Mouse (Mus musculus): ENCODE measurements around the gene Chtf18. TPM values are rescaled to one million over a fixed set of nuclear protein-coding genes. Genes with fewer than 3 reads are reported as not detected.

Chtf18 gene
- polyA plus RNA-seq, 1 experiment = 7.2 TPM

GRCm38 (mm10) chr17:25679818-25680217, 47.4 kb downstream of the Chtf18 start:
- H3ac ChIP-seq (ENCODE audit: control insufficient read depth, insufficient read length) = no peak overlapping the region
- H3K36me3 ChIP-seq (ENCODE audit: control insufficient read depth, insufficient read depth) = no peaks in the 10 kb centered on the region
- H3K27me3 ChIP-seq (ENCODE audit: control insufficient read depth, insufficient read depth, insufficient read length) = peaks cover 23% of the 10 kb centered on the region
- TF ChIP-seq REST (IDR thresholded peaks at IDR 0.05; ENCODE audit: insufficient read depth, insufficient read length) (no peak), POLR2A (IDR thresholded peaks at IDR 0.05; ENCODE audit: insufficient read length, low read depth) (no peak), SRF (IDR thresholded peaks at IDR 0.05; ENCODE audit: control insufficient read depth, insufficient read length, low read depth) (no peak), USF1 (IDR thresholded peaks at IDR 0.05; ENCODE audit: low read depth) (no peak), MAX (IDR thresholded peaks at IDR 0.05; ENCODE audit: low read depth) (no peak), POLR2AphosphoS2 (IDR thresholded peaks at IDR 0.05; ENCODE audit: insufficient read length, low read depth) (no peak)
- H3K4me2 ChIP-seq (ENCODE audit: low read depth) = no peak overlapping the region
- H3K79me2 ChIP-seq (ENCODE audit: control insufficient read depth, insufficient read depth) = no peaks in the 10 kb centered on the region
- H3K4me3 ChIP-seq = no peak overlapping the region

- TF ChIP-seq POLR2AphosphoS2 (IDR thresholded peaks at IDR 0.05; ENCODE audit: insufficient read length, low read depth) = no peak
- TF ChIP-seq MAX (IDR thresholded peaks at IDR 0.05; ENCODE audit: low read depth) = no peak
- no peak for TF ChIP-seq TCF3 (IDR thresholded peaks at IDR 0.05; ENCODE audit: insufficient read length, low read depth)
- TF ChIP-seq SRF (IDR thresholded peaks at IDR 0.05; ENCODE audit: control insufficient read depth, insufficient read length, low read depth) = no peak
- TF ChIP-seq E2F4 (IDR thresholded peaks at IDR 0.05; ENCODE audit: insufficient read depth) = no peak
- TF ChIP-seq USF1 (IDR thresholded peaks at IDR 0.05; ENCODE audit: low read depth) = no peak
- TF ChIP-seq MYOD1 (IDR thresholded peaks at IDR 0.05; ENCODE audit: control insufficient read depth in 1 of 3, insufficient read length in 2 of 3, low read depth in 2 of 3) = no peak
- no peak for TF ChIP-seq MYOG (IDR thresholded peaks at IDR 0.05; ENCODE audit: control insufficient read depth in 1 of 3, insufficient read depth in 1 of 3, insufficient read length in 2 of 3, low read depth in 2 of 3)
- no peak for TF ChIP-seq POLR2A (IDR thresholded peaks at IDR 0.05; ENCODE audit: insufficient read length, low read depth)
- no peak for TF ChIP-seq REST (IDR thresholded peaks at IDR 0.05; ENCODE audit: insufficient read depth, insufficient read length)
- TF ChIP-seq CEBPB (IDR thresholded peaks at IDR 0.05; ENCODE audit: insufficient read depth, poor library complexity, severe bottlenecking) = no peak
- no peak for TF ChIP-seq TCF12 (IDR thresholded peaks at IDR 0.05; ENCODE audit: insufficient read depth, poor library complexity, severe bottlenecking)
- Histone ChIP-seq H3K4me2 (ENCODE audit: low read depth) (no peak overlapping the region), H3K4me3 (no peak overlapping the region), H3K36me3 (ENCODE audit: control insufficient read depth, insufficient read depth) (no peaks in the 10 kb centered on the region), H3ac (ENCODE audit: control insufficient read depth, insufficient read length) (no peak overlapping the region), H3K27me3 (ENCODE audit: control insufficient read depth, insufficient read depth, insufficient read length) (peaks cover 9% of the 10 kb centered on the region), H3K79me2 (ENCODE audit: control insufficient read depth, insufficient read depth) (no peaks in the 10 kb centered on the region)
These were observed 49.2 kb downstream of the Chtf18 start for GRCm38 (mm10) chr17:25677969-25678368.

GRCm38 (mm10) chr17:25672982-25673381, 54.2 kb downstream of the Chtf18 start:
- no peaks in the 10 kb centered on the region for H3K27me3 ChIP-seq (ENCODE audit: control insufficient read depth, insufficient read depth, insufficient read length)
- H3K4me2 ChIP-seq (ENCODE audit: low read depth) = no peak overlapping the region
- no peak overlapping the region for H3K4me3 ChIP-seq
- no peak for TF ChIP-seq CEBPB (IDR thresholded peaks at IDR 0.05; ENCODE audit: insufficient read depth, poor library complexity, severe bottlenecking)
- no peak for TF ChIP-seq TCF12 (IDR thresholded peaks at IDR 0.05; ENCODE audit: insufficient read depth, poor library complexity, severe bottlenecking)
- no peak for TF ChIP-seq TCF3 (IDR thresholded peaks at IDR 0.05; ENCODE audit: insufficient read length, low read depth)
- TF ChIP-seq MYOD1 (IDR thresholded peaks at IDR 0.05; ENCODE audit: control insufficient read depth in 1 of 3, insufficient read length in 2 of 3, low read depth in 2 of 3) = no peak
- TF ChIP-seq USF1 (IDR thresholded peaks at IDR 0.05; ENCODE audit: low read depth) = no peak
- no peak for TF ChIP-seq SRF (IDR thresholded peaks at IDR 0.05; ENCODE audit: control insufficient read depth, insufficient read length, low read depth)
- TF ChIP-seq REST (IDR thresholded peaks at IDR 0.05; ENCODE audit: insufficient read depth, insufficient read length) = no peak
- no peak for TF ChIP-seq POLR2AphosphoS2 (IDR thresholded peaks at IDR 0.05; ENCODE audit: insufficient read length, low read depth)
- TF ChIP-seq POLR2A (IDR thresholded peaks at IDR 0.05; ENCODE audit: insufficient read length, low read depth) = no peak
- TF ChIP-seq MAX (IDR thresholded peaks at IDR 0.05; ENCODE audit: low read depth) = no peak
- no peak for TF ChIP-seq E2F4 (IDR thresholded peaks at IDR 0.05; ENCODE audit: insufficient read depth)
- no peak for TF ChIP-seq MYOG (IDR thresholded peaks at IDR 0.05; ENCODE audit: control insufficient read depth in 1 of 3, insufficient read depth in 1 of 3, insufficient read length in 2 of 3, low read depth in 2 of 3)
- H3K79me2 ChIP-seq (ENCODE audit: control insufficient read depth, insufficient read depth) = no peaks in the 10 kb centered on the region
- H3ac ChIP-seq (ENCODE audit: control insufficient read depth, insufficient read length) = no peak overlapping the region
- no peaks in the 10 kb centered on the region for H3K36me3 ChIP-seq (ENCODE audit: control insufficient read depth, insufficient read depth)

Other genes with a start within 250 kb of the Chtf18 start
- gene Sstr5, start 230.1 kb downstream of the Chtf18 start, polyA plus RNA-seq (2012; fragmentation: generic; extraction: Trizol) = not detected
- gene Sox8, start 156.7 kb downstream of the Chtf18 start, polyA plus RNA-seq (2012; fragmentation: generic; extraction: Trizol) = 14.3 TPM
- gene Lmf1, start 148.3 kb downstream of the Chtf18 start, polyA plus RNA-seq (2012; fragmentation: generic; extraction: Trizol) = 36.3 TPM
- gene Gng13, start 10.2 kb downstream of the Chtf18 start, polyA plus RNA-seq (2012; fragmentation: generic; extraction: Trizol) = 0.24 TPM
- 13.0 TPM for gene Rpusd1, start 251 bp upstream of the Chtf18 start, polyA plus RNA-seq (2012; fragmentation: generic; extraction: Trizol)
- not detected for gene Mslnl, start 8.6 kb upstream of the Chtf18 start, polyA plus RNA-seq (2012; fragmentation: generic; extraction: Trizol)
- 91.8 TPM for gene Msln, start 27.0 kb upstream of the Chtf18 start, polyA plus RNA-seq (2012; fragmentation: generic; extraction: Trizol)
- gene Narfl, start 46.4 kb upstream of the Chtf18 start, polyA plus RNA-seq (2012; fragmentation: generic; extraction: Trizol) = 31.4 TPM
- gene Haghl, start 58.3 kb upstream of the Chtf18 start, polyA plus RNA-seq (2012; fragmentation: generic; extraction: Trizol) = 29.8 TPM
- gene Ccdc78, start 59.2 kb upstream of the Chtf18 start, polyA plus RNA-seq (2012; fragmentation: generic; extraction: Trizol) = 0.08 TPM
- gene Fam173a, start 65.5 kb upstream of the Chtf18 start, polyA plus RNA-seq (2012; fragmentation: generic; extraction: Trizol) = 61.0 TPM
- gene AC134908.4, start 68.2 kb upstream of the Chtf18 start, polyA plus RNA-seq (2012; fragmentation: generic; extraction: Trizol) = not detected
- 44.4 TPM for gene Metrn, start 69.7 kb upstream of the Chtf18 start, polyA plus RNA-seq (2012; fragmentation: generic; extraction: Trizol)
- gene Fbxl16, start 81.7 kb upstream of the Chtf18 start, polyA plus RNA-seq (2012; fragmentation: generic; extraction: Trizol) = 6.0 TPM
- 18.0 TPM for gene Wdr24, start 96.2 kb upstream of the Chtf18 start, polyA plus RNA-seq (2012; fragmentation: generic; extraction: Trizol)
- 15.5 TPM for gene Jmjd8, start 101.4 kb upstream of the Chtf18 start, polyA plus RNA-seq (2012; fragmentation: generic; extraction: Trizol)
- gene Stub1, start 106.0 kb upstream of the Chtf18 start, polyA plus RNA-seq (2012; fragmentation: generic; extraction: Trizol) = 196 TPM
- gene Rhbdl1, start 109.9 kb upstream of the Chtf18 start, polyA plus RNA-seq (2012; fragmentation: generic; extraction: Trizol) = 0.67 TPM
- gene Gm20683, start 114.3 kb upstream of the Chtf18 start, polyA plus RNA-seq (2012; fragmentation: generic; extraction: Trizol) = 0.67 TPM
- 48.3 TPM for gene Rhot2, start 117.4 kb upstream of the Chtf18 start, polyA plus RNA-seq (2012; fragmentation: generic; extraction: Trizol)
- 7.4 TPM for gene Wdr90, start 134.1 kb upstream of the Chtf18 start, polyA plus RNA-seq (2012; fragmentation: generic; extraction: Trizol)
- 36.7 TPM for gene Mcrip2, start 141.3 kb upstream of the Chtf18 start, polyA plus RNA-seq (2012; fragmentation: generic; extraction: Trizol)
- 23.6 TPM for gene Mettl26, start 147.7 kb upstream of the Chtf18 start, polyA plus RNA-seq (2012; fragmentation: generic; extraction: Trizol)
- gene Wfikkn1, start 153.4 kb upstream of the Chtf18 start, polyA plus RNA-seq (2012; fragmentation: generic; extraction: Trizol) = 0.25 TPM
- 18.3 TPM for gene Rab40c, start 192.3 kb upstream of the Chtf18 start, polyA plus RNA-seq (2012; fragmentation: generic; extraction: Trizol)
- gene Pigq, start 217.5 kb upstream of the Chtf18 start, polyA plus RNA-seq (2012; fragmentation: generic; extraction: Trizol) = 46.3 TPM
- gene Nhlrc4, start 217.5 kb upstream of the Chtf18 start, polyA plus RNA-seq (2012; fragmentation: generic; extraction: Trizol) = 0.17 TPM
- gene A930017K11Rik, start 225.1 kb upstream of the Chtf18 start, polyA plus RNA-seq (2012; fragmentation: generic; extraction: Trizol) = 0.02 TPM

All from myocyte (in vitro differentiated cells).